Mouse (Mus musculus): ENCODE results near the gene Suclg2. TPM values are rescaled to one million over a fixed set of nuclear protein-coding genes. Genes with fewer than 3 reads are reported as not detected.
A peak's percentile ranks its signal among the peaks of the same experiment; 100 is the strongest.

The Suclg2 gene
- total RNA-seq, 2 experiments from 2014 or later = 94.9 to 103 TPM

- DNase-seq = no peak
Observed at GRCm38 (mm10) chr6:95699326-95699725, 19.3 kb downstream of the Suclg2 start.

DNA sequence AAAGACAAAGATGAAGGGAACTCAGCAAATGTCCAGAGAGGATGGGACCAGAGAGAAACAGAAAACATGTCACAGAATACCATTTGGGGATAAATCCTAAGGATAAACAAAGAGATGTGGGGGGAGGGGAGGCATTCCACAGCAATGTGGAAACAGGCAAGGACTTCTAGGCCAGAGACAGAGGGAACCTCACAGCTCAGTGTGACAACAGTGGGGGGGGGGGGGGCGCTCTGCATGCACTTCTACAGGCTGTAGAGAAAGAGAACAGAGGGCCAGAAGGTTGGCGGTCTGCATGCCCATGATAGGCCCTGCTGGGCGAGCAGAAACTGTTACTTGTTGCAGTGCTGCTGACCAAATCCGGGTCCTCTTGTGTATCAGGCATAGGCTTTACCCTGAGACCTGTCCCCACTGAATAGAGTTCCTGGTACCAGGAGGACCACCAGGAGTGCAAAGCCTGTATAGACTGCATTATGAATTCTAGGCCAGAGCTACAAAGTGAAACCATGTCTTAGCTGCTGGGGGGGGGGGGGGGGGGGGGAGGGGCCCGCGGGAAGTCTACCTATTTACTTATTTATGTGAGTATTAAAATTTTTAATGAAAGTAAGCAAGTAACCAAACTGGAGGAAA is 20.0 kb downstream of the Suclg2 start:
- DNase-seq = no peak

GRCm38 (mm10) chr6:95694910-95695309 is 23.7 kb downstream of the Suclg2 start:
- DNase-seq = no peak

- no peak for DNase-seq
Observed at GRCm38 (mm10) chr6:95685242-95685641, 33.4 kb downstream of the Suclg2 start.

- peak; percentile 22 for DNase-seq
Observed at GRCm38 (mm10) chr6:95679718-95680117, 38.9 kb downstream of the Suclg2 start.

DNA sequence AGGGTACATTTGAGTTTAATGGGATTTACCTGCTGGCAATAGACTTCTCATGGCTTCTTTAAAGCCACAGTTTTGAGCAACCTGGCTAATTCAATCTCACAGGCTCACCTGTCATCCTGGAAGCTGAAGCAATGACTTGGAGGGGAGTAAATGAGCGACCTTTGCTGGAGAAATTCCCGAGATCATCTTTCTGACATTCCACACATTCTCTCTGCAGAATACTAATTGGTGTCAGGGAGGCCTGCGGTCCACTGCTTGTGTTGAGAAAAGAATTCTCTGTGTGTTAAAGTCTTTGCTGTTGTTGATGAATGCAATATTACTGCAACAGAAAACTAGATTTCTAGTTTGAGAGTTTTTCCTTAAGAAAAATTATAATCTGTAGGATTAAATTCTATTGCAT is 39.3 kb downstream of the Suclg2 start:
- no peak for DNase-seq

DNA sequence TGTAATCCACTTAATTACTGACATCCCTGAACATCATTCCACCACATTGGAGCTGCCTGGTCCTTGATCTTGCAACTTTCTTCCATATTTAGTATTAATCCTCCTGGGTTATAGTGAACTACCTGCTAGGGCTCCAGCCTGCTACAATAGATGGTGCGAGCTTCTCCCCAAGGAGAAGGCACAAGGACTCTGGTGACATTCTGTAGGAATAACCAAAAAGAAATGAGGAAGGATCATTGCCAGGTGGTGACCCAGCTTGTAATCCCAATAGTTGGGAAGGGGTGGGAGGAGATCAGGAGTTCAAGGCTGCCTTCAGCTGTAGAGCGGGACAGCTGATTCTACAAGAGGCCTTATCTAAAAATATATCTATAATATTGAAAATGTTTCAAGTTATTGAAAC is 41.6 kb downstream of the Suclg2 start:
- no peak for DNase-seq

- no peak for DNase-seq
Observed at GRCm38 (mm10) chr6:95676439-95676838, 42.2 kb downstream of the Suclg2 start.

- DNase-seq = no peak
Observed at GRCm38 (mm10) chr6:95675059-95675705, 43.4 kb downstream of the Suclg2 start.

DNA sequence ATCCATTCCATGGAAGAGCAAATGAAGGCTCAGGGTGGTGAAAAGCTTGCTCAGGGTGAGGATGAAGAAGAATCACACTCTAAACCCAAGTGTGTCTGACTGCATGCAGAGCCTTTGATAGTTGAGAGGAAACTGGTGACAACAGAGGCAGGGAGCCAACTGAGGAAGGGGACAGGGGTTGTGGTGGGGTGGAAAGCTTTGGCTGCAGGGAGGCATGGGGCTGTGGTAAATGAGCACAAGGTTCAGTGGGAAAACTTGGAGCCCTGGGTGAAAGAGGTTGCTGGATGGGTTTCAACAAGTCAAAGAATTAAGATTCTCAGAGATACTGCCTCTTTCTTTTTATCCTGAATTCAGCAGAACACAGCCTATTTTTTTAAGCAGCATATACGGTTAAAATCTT is 43.9 kb downstream of the Suclg2 start:
- no peak for DNase-seq

GRCm38 (mm10) chr6:95669335-95669729 is 49.3 kb downstream of the Suclg2 start:
- DNase-seq = peak; percentile 50

- DNase-seq = no peak
Observed at GRCm38 (mm10) chr6:95668629-95669334, 49.8 kb downstream of the Suclg2 start.

GRCm38 (mm10) chr6:95657671-95658070 is 60.9 kb downstream of the Suclg2 start:
- DNase-seq = no peak

DNA sequence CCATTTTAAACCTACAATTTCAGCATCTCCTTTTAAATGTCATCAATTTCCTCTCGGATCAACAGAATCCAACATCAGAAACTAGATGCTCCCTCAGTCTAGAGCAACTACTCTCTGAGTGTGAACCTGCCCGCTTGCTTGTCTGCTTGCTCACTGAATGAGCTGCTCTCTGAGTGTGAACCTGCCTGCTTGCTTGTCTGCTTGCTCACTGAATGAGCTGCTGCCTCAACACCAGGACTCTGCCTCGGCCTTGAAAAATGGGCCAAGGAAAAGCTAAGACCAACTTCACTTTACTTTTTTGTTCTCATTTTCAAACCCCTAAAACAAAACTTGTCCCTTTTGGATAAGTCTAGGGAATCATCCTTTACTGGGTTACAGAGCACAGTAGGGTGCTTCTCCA is 64.9 kb downstream of the Suclg2 start:
- DNase-seq = no peak

DNA sequence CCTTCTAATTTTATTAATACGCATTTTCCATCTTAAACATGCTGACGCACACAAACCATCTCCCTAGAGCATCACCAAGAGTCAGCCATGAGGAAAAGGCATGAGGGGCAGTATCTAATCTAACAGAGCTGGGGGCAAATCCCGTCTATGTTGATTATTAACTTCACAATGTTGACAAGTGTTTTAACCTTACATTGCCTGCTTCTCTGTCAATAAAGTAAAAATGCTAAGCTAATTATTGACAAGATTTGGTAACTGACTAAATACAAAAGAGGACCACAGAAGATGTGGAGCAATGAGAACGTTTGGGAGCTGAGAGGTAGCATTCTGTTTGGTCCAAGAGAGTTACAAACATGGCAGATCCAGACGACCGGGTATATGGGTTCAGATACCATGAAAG is 65.8 kb downstream of the Suclg2 start:
- DNase-seq = no peak

GRCm38 (mm10) chr6:95651391-95651876 is 67.2 kb downstream of the Suclg2 start:
- DNase-seq = no peak

- DNase-seq = peak; percentile 23
Observed at GRCm38 (mm10) chr6:95650082-95650722, 68.4 kb downstream of the Suclg2 start.

- DNase-seq = no peak
Observed at GRCm38 (mm10) chr6:95649123-95649663, 69.4 kb downstream of the Suclg2 start.

GRCm38 (mm10) chr6:95637416-95637815 is 81.2 kb downstream of the Suclg2 start:
- DNase-seq = no peak

DNA sequence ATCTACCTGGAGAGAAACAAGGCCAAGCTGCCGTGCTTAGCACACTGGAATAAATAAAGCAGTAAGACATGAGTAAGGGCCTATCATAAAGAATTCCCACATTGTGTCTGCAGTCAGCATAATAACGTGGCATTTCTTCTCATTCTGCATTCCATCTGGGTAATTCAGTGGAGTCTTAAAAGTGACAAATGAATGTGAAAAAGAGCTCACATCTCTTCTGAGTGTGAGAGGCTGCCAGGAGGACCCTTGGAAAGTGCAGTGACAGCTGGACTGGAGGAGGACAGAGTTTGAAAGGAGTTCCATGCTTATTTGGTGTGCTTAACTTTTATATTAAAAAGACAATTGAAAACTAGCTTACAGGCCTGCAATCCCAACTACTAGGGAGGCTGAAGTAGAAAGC is 83.2 kb downstream of the Suclg2 start:
- no peak for DNase-seq

GRCm38 (mm10) chr6:95629071-95629470 is 89.5 kb downstream of the Suclg2 start:
- DNase-seq = no peak

DNA sequence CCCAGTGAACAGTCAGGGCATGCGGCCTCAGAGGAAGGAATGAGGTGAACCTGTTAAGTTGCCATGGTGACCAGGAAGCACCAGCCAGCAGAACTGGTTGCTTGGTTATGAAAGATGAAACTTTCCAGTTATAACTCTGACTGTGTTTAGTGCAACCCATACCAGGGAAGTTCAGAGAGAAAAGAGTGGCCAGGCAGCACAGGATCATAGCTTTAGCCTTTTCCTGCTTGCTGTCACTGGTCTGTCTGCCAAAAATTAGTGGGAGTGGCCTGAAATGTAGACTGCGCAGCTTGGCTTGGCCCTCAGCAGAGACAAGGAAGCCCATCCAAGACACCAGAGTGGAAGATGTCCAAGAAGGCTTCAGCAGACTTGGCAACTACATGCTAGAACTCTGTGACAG is 96.8 kb downstream of the Suclg2 start:
- DNase-seq = peak; percentile 59

- DNase-seq = no peak
Observed at GRCm38 (mm10) chr6:95620804-95621203, 97.8 kb downstream of the Suclg2 start.
